Mouse (Mus musculus) C2C12 (cell line): ENCODE data around the gene Wdr18.

Experiments
- CTCF ChIP-seq: IDR thresholded peaks from one replicate; pipeline ENCODE4 v1.5.1; 2011; ENCODE audit not compliant: control insufficient read depth, insufficient read depth, insufficient read length
- MAX ChIP-seq: IDR thresholded peaks from one replicate; pipeline ENCODE4 v1.6.1; 2011; ENCODE audit warnings: mild to moderate bottlenecking, control low read depth
- MYOG ChIP-seq: IDR thresholded peaks from one replicate; pipeline ENCODE4 v1.6.1; 2011; ENCODE audit not compliant: control insufficient read depth, insufficient read length; ENCODE audit errors: extremely low read depth
- USF1 ChIP-seq: IDR thresholded peaks from one replicate; pipeline ENCODE4 v1.6.1; 2011; ENCODE audit warnings: low read depth, mild to moderate bottlenecking, control low read depth, moderate library complexity

- TF ChIP-seq CTCF (peak; percentile 98), MYOG (no peak), USF1 (no peak), MAX (peak; percentile 22)
These were observed 34.8 kb upstream of the Wdr18 start for GRCm38 (mm10) chr10:79924998-79925784.
